Mouse (Mus musculus) urinary bladder, postnatal 4 days (tissue): Measurements from ENCODE around the gene Fam72a.

ENCODE experiments used
- DNase-seq, 2 experiments: peaks; one replicate each; pipeline ENCODE4 v3.0.0; 2021 to 2022; ENCODE audit warnings: low spot score in 2 of 2

Gene Fam72a

GRCm38 (mm10) chr1:131578943-131579680 is 51.4 kb downstream of the Fam72a start:
- no peak for DNase-seq

DNA sequence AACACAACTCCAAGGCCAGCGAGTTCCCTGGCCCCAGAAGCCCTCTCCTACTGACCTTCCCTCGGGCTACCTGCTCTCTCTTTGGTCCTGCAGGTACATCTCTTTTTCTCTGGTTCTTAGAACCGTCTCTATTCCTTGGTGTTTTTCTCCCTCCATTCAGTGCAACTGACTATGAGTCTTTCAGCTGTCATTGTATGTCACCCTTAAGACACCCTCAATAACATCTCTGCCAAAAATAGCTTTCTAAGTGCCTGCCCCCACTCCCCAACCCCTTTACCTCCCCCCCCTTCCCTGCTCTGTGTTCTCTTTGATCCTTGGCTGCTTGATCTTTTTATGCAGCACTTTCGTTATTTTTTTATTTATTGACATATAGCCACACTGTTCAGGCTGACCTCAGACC is 52.7 kb downstream of the Fam72a start:
- DNase-seq: no peak

GRCm38 (mm10) chr1:131583598-131583997 is 55.9 kb downstream of the Fam72a start:
- DNase-seq: no peak

- no peak for DNase-seq
These were observed 59.1 kb downstream of the Fam72a start for GRCm38 (mm10) chr1:131586836-131587235.
